Mouse (Mus musculus) heart, embryonic 15.5 days (tissue): Measurements from ENCODE around the gene Fam131b. TPM values are rescaled to one million over a fixed set of nuclear protein-coding genes. Genes with fewer than 3 reads are reported as not detected.

Experiments
- ATAC-seq: fragments of 200-750 bp; cut with Nextera tagmentation; replicated peaks from 2 replicates; pipeline ENCODE4 v1.8.0; 2017; ENCODE audit warnings: low read depth, moderate TSS enrichment; ENCODE audit not compliant: insufficient number of reproducible peaks, insufficient read depth, low FRiP score
- H3K27ac ChIP-seq: fragments of 300-500 bp; sonication (generic); 2 replicates; pipeline ENCODE4 v1.5.1; 2015; ENCODE audit warnings: mild to moderate bottlenecking, inconsistent platforms
- H3K27me3 ChIP-seq: fragments of 300-500 bp; sonication (generic); 2 replicates; pipeline ENCODE4 v1.6.1; 2015; ENCODE audit warnings: inconsistent platforms
- H3K36me3 ChIP-seq: fragments of 300-500 bp; sonication (generic); 2 replicates; pipeline ENCODE4 v1.6.1; 2015; ENCODE audit warnings: mild to moderate bottlenecking, inconsistent platforms
- H3K4me1 ChIP-seq: fragments of 300-500 bp; sonication (generic); replicated peaks from 2 replicates; pipeline ENCODE4 v1.6.1; 2015; ENCODE audit warnings: inconsistent platforms
- H3K4me2 ChIP-seq: fragments of 300-500 bp; sonication (generic); 2 replicates; pipeline ENCODE4 v1.6.1; 2015; ENCODE audit warnings: inconsistent platforms, mild to moderate bottlenecking, moderate library complexity
- H3K4me3 ChIP-seq: fragments of 300-500 bp; sonication (generic); 2 replicates; pipeline ENCODE4 v1.5.1; 2015; ENCODE audit warnings: mild to moderate bottlenecking, inconsistent platforms
- H3K9ac ChIP-seq: fragments of 300-500 bp; sonication (generic); 2 replicates; pipeline ENCODE4 v1.6.1; 2015; ENCODE audit warnings: mild to moderate bottlenecking, inconsistent platforms
- H3K9me3 ChIP-seq: fragments of 300-500 bp; sonication (generic); replicated peaks from 2 replicates; pipeline ENCODE4 v1.6.1; 2016; ENCODE audit warnings: inconsistent platforms
- WGBS: fragments of 180-500 bp; shearing (Covaris S2); methylation state at CpG from one replicate; pipeline ENCODE4 v1.1.7; 2015; ENCODE audit warnings: mixed read lengths; 5-methylcytosine and 5-hydroxymethylcytosine counted together
- polyA plus RNA-seq: library from polyadenylated mRNA; unstranded; fragments of >200 nt; fragmentation: Nextera tagmentation; extraction: Ambion mirVana; gene quantifications from 2 replicates; pipeline ENCODE4 v1.2.1, GENCODE M21; 2015

Fam131b gene
- polyA plus RNA-seq, 1 experiment from 2014 or later = 0.10 TPM

DNA sequence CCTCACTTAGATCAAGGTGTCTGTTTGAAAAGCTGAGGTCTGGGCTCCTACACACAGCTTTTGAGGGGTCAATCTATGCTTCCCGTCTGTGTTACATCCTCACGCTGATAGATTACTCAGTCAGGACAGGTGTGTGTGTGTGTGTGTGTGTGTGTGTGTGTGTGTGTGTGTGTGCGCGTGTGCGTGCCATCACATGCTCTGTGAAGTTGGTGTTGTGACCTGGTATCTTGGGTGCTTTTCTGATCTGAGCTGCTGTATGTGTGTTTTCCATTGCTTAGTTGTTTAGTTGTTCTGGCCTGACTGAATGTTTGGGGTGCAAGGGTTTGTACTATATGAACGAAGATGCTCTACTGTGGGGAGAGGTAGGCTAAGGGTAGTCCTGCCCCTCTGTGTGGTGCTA lies 30.9 kb upstream of the Fam131b start:
- peaks cover 66% of the 10 kb centered on the region for H3K36me3 ChIP-seq
- H3K9ac ChIP-seq = peak overlapping the region; percentile 16; the same call in 1 of the 2 replicates
- H3K4me2 ChIP-seq = peak overlapping the region; percentile 66
- peak overlapping the region; percentile 97; the same call in 1 of the 2 replicates for H3K27ac ChIP-seq
- no peak for ATAC-seq
- no peak overlapping the region for H3K4me3 ChIP-seq
- H3K9me3 ChIP-seq = no peaks in the 10 kb centered on the region
- peaks cover 93% of the 10 kb centered on the region for H3K4me1 ChIP-seq
- WGBS = 96% methylated on average over 6 of the region's 6 CpGs
- H3K27me3 ChIP-seq = no peaks in the 10 kb centered on the region

- no peaks in the 10 kb centered on the region for H3K9me3 ChIP-seq
- peaks cover 84% of the 10 kb centered on the region for H3K4me1 ChIP-seq
- peak overlapping the region; percentile 81 for H3K4me3 ChIP-seq
- 16% methylated on average over 11 of the region's 11 CpGs for WGBS
- peak overlapping the region; percentile 29 for H3K9ac ChIP-seq
- peak overlapping the region; percentile 66 for H3K4me2 ChIP-seq
- ATAC-seq = no peak
- H3K27me3 ChIP-seq = no peaks in the 10 kb centered on the region
- H3K27ac ChIP-seq = peak overlapping the region; percentile 97
- H3K36me3 ChIP-seq = peaks cover 60% of the 10 kb centered on the region
These were observed 29.9 kb upstream of the Fam131b start for GRCm38 (mm10) chr6:42354076-42355019.

DNA sequence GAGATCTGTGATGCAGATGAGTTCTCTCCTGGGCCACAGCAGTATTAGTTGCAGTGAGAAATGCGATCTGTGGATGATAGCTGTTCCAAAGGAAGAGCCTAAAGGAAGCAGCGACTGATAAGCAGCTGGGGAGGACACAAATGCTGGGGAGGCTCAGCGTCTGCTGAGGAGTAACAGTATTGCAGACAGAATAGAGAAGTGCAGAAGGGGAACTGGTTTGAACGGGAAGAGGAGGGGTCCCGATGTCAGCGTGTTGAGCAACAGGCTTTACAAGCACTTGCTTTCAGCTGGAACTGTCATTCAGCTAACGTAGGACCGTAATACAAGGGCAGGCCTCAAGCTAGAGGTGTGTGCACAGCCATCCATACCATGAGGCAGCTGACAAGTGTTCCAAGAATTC lies 28.7 kb upstream of the Fam131b start:
- H3K36me3 ChIP-seq = peaks cover 49% of the 10 kb centered on the region
- no peaks in the 10 kb centered on the region for H3K27me3 ChIP-seq
- no peak for ATAC-seq
- peak overlapping the region; percentile 66 for H3K4me2 ChIP-seq
- peak overlapping the region; percentile 81 for H3K4me3 ChIP-seq
- no peaks in the 10 kb centered on the region for H3K9me3 ChIP-seq
- H3K4me1 ChIP-seq = peaks cover 76% of the 10 kb centered on the region
- H3K9ac ChIP-seq = peak overlapping the region; percentile 23; the same call in 1 of the 2 replicates
- WGBS = 29% methylated on average over 8 of the region's 8 CpGs
- H3K27ac ChIP-seq = peak overlapping the region; percentile 97

DNA sequence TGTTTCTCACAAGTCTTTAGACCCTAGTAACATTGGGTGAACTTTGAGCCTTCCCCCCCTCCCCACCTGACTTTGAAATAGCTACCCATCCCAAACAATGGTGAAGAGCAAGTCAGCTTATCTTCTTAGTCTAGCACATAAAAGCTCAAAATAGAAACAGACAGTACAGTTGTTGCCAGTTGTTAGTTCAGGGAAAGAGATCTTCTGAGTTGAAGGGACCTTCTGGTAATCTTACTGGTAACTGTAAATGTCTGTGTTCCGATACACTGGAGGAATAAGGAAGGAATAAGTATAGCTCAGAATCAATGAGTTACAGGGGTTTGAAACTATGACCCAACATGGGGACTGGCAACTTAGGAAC lies 28.0 kb upstream of the Fam131b start:
- Histone ChIP-seq H3K4me3 (peak overlapping the region; percentile 81), H3K9ac (peak overlapping the region; percentile 88; the same call in 1 of the 2 replicates), H3K36me3 (peaks cover 41% of the 10 kb centered on the region), H3K4me1 (peaks cover 69% of the 10 kb centered on the region), H3K27ac (peak overlapping the region; percentile 97), H3K27me3 (no peaks in the 10 kb centered on the region), H3K9me3 (no peaks in the 10 kb centered on the region), H3K4me2 (peak overlapping the region; percentile 66)
- no peak for ATAC-seq
- 56% methylated on average over 1 of the region's 1 CpGs for WGBS

DNA sequence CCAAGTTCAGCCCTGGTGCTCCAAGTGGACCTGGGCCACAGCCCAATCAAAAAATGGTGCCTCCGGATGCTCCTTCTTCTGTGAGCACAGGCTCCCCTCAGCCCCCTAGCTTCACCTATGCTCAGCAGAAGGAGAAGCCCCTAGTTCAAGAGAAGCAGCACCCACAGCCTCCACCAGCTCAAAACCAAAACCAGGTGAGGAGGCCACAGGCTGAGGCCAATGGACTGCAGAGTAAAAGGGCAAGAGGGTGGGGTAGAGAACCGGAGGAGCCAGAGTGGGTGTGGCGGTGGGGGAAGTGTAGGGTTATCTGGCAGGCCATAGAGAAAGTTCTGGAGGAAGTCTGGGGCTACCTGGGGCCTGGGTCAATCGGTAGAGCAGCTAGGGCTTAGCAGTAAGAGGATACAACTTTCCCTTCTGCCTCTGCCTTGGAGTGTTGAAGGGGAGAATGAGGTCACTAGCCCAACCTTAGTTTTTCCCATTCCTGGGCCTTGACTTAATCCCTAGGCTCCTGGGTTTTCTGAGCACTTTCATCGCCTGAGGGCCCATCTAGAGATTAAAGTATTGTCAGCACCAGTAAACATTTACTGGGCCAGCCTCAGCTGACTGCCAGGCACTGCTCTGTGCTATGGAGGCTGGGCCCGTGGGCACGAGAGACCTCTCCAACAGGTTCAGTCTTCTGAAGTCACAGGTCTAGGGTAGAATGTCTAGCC lies 27.5 kb upstream of the Fam131b start:
- H3K4me1 ChIP-seq = peaks cover 64% of the 10 kb centered on the region
- peak overlapping the region; percentile 66 for H3K4me2 ChIP-seq
- H3K9me3 ChIP-seq = no peaks in the 10 kb centered on the region
- peak overlapping the region; percentile 97 for H3K27ac ChIP-seq
- peak overlapping the region; percentile 88 for H3K9ac ChIP-seq
- H3K27me3 ChIP-seq = no peaks in the 10 kb centered on the region
- H3K4me3 ChIP-seq = peak overlapping the region; percentile 81
- WGBS = 33% methylated on average over 7 of the region's 7 CpGs
- peaks cover 36% of the 10 kb centered on the region for H3K36me3 ChIP-seq
- no peak for ATAC-seq

GRCm38 (mm10) chr6:42350968-42351775 lies 26.7 kb upstream of the Fam131b start:
- Histone ChIP-seq H3K4me2 (peak overlapping the region; percentile 66), H3K36me3 (peaks cover 28% of the 10 kb centered on the region), H3K9ac (peak overlapping the region; percentile 88), H3K4me3 (peak overlapping the region; percentile 81), H3K27ac (peak overlapping the region; percentile 97), H3K4me1 (peaks cover 56% of the 10 kb centered on the region), H3K9me3 (no peaks in the 10 kb centered on the region), H3K27me3 (no peaks in the 10 kb centered on the region)
- no peak for ATAC-seq
- 25% methylated on average over 13 of the region's 13 CpGs for WGBS

- Histone ChIP-seq H3K36me3 (peaks cover 20% of the 10 kb centered on the region; the same call in 1 of the 2 replicates), H3K4me3 (peak overlapping the region; percentile 81), H3K4me2 (peak overlapping the region; percentile 66), H3K4me1 (peaks cover 47% of the 10 kb centered on the region), H3K9ac (peak overlapping the region; percentile 88), H3K9me3 (no peaks in the 10 kb centered on the region), H3K27ac (peak overlapping the region; percentile 97), H3K27me3 (no peaks in the 10 kb centered on the region)
- under 1% methylated on average over 71 of the region's 72 CpGs for WGBS
- peak; percentile 28 for ATAC-seq
These were observed 25.9 kb upstream of the Fam131b start for GRCm38 (mm10) chr6:42350021-42350967.

DNA sequence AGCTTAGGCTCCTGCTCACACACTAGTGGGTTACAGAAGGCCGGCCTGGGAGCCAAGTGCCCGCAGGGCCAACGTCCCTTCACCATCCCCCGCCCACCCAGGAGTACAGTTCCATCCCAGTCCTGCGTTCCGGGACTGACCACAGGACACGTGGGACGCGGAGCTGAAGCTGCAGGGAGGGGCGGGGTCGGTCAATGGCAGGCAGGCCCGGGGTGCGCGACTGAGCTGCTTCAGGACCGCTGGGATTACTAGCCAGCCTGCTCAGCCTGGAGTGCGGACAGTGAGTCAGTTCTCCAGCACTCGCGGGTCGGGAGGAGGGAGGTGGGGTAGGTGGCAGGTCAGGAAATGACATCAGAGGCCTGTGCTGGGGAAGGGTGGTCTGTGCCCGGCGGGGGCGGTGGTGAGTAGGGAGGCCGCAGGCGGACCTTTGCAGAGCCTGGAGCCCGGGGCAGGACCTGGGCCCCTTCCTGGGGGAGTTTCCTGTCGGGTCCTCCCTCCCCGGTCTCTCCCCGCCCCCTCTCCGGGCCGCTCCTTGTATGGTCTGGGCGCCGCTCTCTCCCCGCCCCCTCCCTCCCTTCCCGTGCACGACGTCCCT lies 25.1 kb upstream of the Fam131b start, which contains the start of gene Zyx:
Gene Zyx (plus strand): TSS at position 205 of the 595 bp plus-strand sequence.
- under 1% methylated on average over 29 of the region's 36 CpGs for WGBS
- no peaks in the 10 kb centered on the region for H3K27me3 ChIP-seq
- peaks cover 12% of the 10 kb centered on the region; the same call in 1 of the 2 replicates for H3K36me3 ChIP-seq
- peak; percentile 93 for ATAC-seq
- peak within 1 kb of the TSS; percentile 66 for H3K4me2 ChIP-seq
- peak within 1 kb of the TSS; percentile 97 for H3K27ac ChIP-seq
- H3K9ac ChIP-seq = peak within 1 kb of the TSS; percentile 88
- H3K4me3 ChIP-seq = peak within 1 kb of the TSS; percentile 81
- peaks cover 40% of the 10 kb centered on the region for H3K4me1 ChIP-seq
- no peaks in the 10 kb centered on the region for H3K9me3 ChIP-seq

- peak overlapping the region; percentile 81 for H3K4me3 ChIP-seq
- under 1% methylated on average over 11 of the region's 11 CpGs for WGBS
- H3K4me1 ChIP-seq = peaks cover 35% of the 10 kb centered on the region
- peak overlapping the region; percentile 66 for H3K4me2 ChIP-seq
- peak; percentile 32 for ATAC-seq
- H3K9ac ChIP-seq = peak overlapping the region; percentile 88
- H3K27ac ChIP-seq = peak overlapping the region; percentile 97
- H3K36me3 ChIP-seq = 0 out of 2 replicates have a peak, but pooled peaks cover 12% of the 10 kb centered on the region
- H3K9me3 ChIP-seq = no peaks in the 10 kb centered on the region
- no peaks in the 10 kb centered on the region for H3K27me3 ChIP-seq
These were observed 24.6 kb upstream of the Fam131b start for GRCm38 (mm10) chr6:42349006-42349425.
